24 mouse cellular contexts compared by ENCODE assay signal in genomic region chr1:166803928-166804327, GRCm38 (mm10).
DNase-seq lines count a peak whose midpoint lies in the region; ATAC-seq and TF ChIP-seq lines count a peak whose summit lies in the region.
"Had no signal": no experiment of that assay in that cellular context is flagged by ENCODE, and none has a peak within 500 bp of the region (broad histone marks: within the 10 kb centered on the region; RNA-seq: fewer than 3 reads in every experiment).

No protein-coding gene starts in this region.

- ATAC-seq in granulocyte monocyte progenitor cell, adult 5-6 weeks (replicated peaks; ENCODE audit: poor library complexity, severe bottlenecking) = peak; percentile 88
- ATAC-seq in megakaryocyte progenitor cell, adult 5-6 weeks (replicated peaks; ENCODE audit: poor library complexity) = peak; percentile 85
- no peak for ATAC-seq in liver, postnatal 0 days
- ATAC-seq in stomach, postnatal 0 days (ENCODE audit: low FRiP score, low TSS enrichment) = no peak
- no peak for ATAC-seq in intestine, postnatal 0 days
- ATAC-seq: CD4-positive, CD25-positive, alpha-beta regulatory T cell, adult 4 months; forebrain, embryonic 14.5 days; forebrain, embryonic 16.5 days had no signal

- H3K36me3 ChIP-seq in MEL (ENCODE audit: control insufficient read depth in 1 of 2, insufficient read depth in 2 of 2, low read length in 2 of 2) = peaks cover 0 to 30% of the 10 kb centered on the region in 2 experiments; a peak in 2 of 4 replicates
- H3K36me3 ChIP-seq in liver, postnatal 0 days (replicated peaks; ENCODE audit: insufficient read depth, low read length) = no peaks in the 10 kb centered on the region
- no peaks in the 10 kb centered on the region for H3K36me3 ChIP-seq in stomach, postnatal 0 days (ENCODE audit: control insufficient read depth, insufficient read depth, low read length)
- no peaks in the 10 kb centered on the region for H3K36me3 ChIP-seq in intestine, postnatal 0 days (ENCODE audit: control insufficient read depth, insufficient read depth)
- H3K36me3 ChIP-seq: embryonic facial prominence, embryonic 10.5 days; embryonic facial prominence, embryonic 12.5 days; G1E had no signal

- TF ChIP-seq POLR2A in MEL (IDR thresholded peaks at IDR 0.05; ENCODE audit: control insufficient read depth in 1 of 2, insufficient read depth in 1 of 2, low read depth in 1 of 2, low read length in 2 of 2, poor library complexity in 1 of 2) = no peak

- no peaks in the 10 kb centered on the region for H3K9me3 ChIP-seq in MEL (replicated peaks; ENCODE audit: insufficient read depth, low read length)
- H3K9me3 ChIP-seq in liver, postnatal 0 days (ENCODE audit: low read length) = no peaks in the 10 kb centered on the region
- H3K9me3 ChIP-seq in stomach, postnatal 0 days (ENCODE audit: control insufficient read depth, low read length) = no peaks in the 10 kb centered on the region
- H3K9me3 ChIP-seq in intestine, postnatal 0 days (ENCODE audit: control insufficient read depth) = no peaks in the 10 kb centered on the region
- H3K9me3 ChIP-seq: embryonic facial prominence, embryonic 10.5 days; embryonic facial prominence, embryonic 12.5 days had no signal

- no peak for TF ChIP-seq RAD21 in MEL (IDR thresholded peaks at IDR 0.05; ENCODE audit: low read depth, low read length)

- H3K4me1 ChIP-seq in MEL (ENCODE audit: control insufficient read depth in 1 of 2, insufficient read depth in 2 of 2, low read length in 2 of 2) = peaks cover 10 to 32% of the 10 kb centered on the region in 2 experiments
- no peaks in the 10 kb centered on the region for H3K4me1 ChIP-seq in liver, postnatal 0 days (ENCODE audit: insufficient read depth)
- no peaks in the 10 kb centered on the region for H3K4me1 ChIP-seq in stomach, postnatal 0 days (replicated peaks; ENCODE audit: control insufficient read depth, insufficient read depth)
- H3K4me1 ChIP-seq in intestine, postnatal 0 days (replicated peaks; ENCODE audit: control insufficient read depth, insufficient read depth, low read length) = no peaks in the 10 kb centered on the region
- H3K4me1 ChIP-seq: embryonic facial prominence, embryonic 10.5 days; embryonic facial prominence, embryonic 12.5 days had no signal

- no peaks in the 10 kb centered on the region for H3K27me3 ChIP-seq in MEL (ENCODE audit: control insufficient read depth in 1 of 2, insufficient read depth in 2 of 2, low read length in 2 of 2)
- no peaks in the 10 kb centered on the region for H3K27me3 ChIP-seq in liver, postnatal 0 days (ENCODE audit: insufficient read depth, low read length)
- H3K27me3 ChIP-seq in stomach, postnatal 0 days (ENCODE audit: control insufficient read depth, insufficient read depth, low read length) = no peaks in the 10 kb centered on the region
- no peaks in the 10 kb centered on the region for H3K27me3 ChIP-seq in intestine, postnatal 0 days (replicated peaks; ENCODE audit: control insufficient read depth, insufficient read depth, low read length)
- H3K27me3 ChIP-seq: CH12.LX; embryonic facial prominence, embryonic 12.5 days had no signal

- H3K79me2 ChIP-seq in MEL (ENCODE audit: control insufficient read depth, insufficient read depth, low read length, poor library complexity) = no peaks in the 10 kb centered on the region

- H3K27ac ChIP-seq in MEL (ENCODE audit: control insufficient read depth, low read depth, low read length) = peak overlapping the region; percentile 64; the same call in 1 of the 2 replicates
- H3K27ac ChIP-seq in liver, postnatal 0 days (ENCODE audit: low read depth) = no peak overlapping the region
- H3K27ac ChIP-seq in stomach, postnatal 0 days (replicated peaks) = no peak overlapping the region
- no peak overlapping the region for H3K27ac ChIP-seq in intestine, postnatal 0 days (ENCODE audit: low read depth, low read length)
- H3K27ac ChIP-seq: embryonic facial prominence, embryonic 10.5 days; embryonic facial prominence, embryonic 12.5 days had no signal

- no peak overlapping the region for H3K9ac ChIP-seq in MEL (ENCODE audit: control insufficient read depth, low read depth, low read length, poor library complexity, severe bottlenecking)
- no peak overlapping the region for H3K9ac ChIP-seq in liver, postnatal 0 days (replicated peaks)
- H3K9ac ChIP-seq in stomach, postnatal 0 days (ENCODE audit: low read length) = no peak overlapping the region
- H3K9ac ChIP-seq in intestine, postnatal 0 days (ENCODE audit: low read depth, low read length) = no peak overlapping the region
- H3K9ac ChIP-seq: embryonic facial prominence, embryonic 12.5 days had no signal

- TF ChIP-seq CTCF in MEL (IDR thresholded peaks at IDR 0.05 in 2 of 3, conservative IDR thresholded peaks at IDR 0.05 in 1 of 3; ENCODE audit: control insufficient read depth in 1 of 3, insufficient read depth in 1 of 3, low read depth in 2 of 3, low read length in 3 of 3, poor library complexity in 1 of 3, severe bottlenecking in 1 of 3) = no peak
- no peak for TF ChIP-seq CTCF in liver, postnatal 0 days (IDR thresholded peaks at IDR 0.05; ENCODE audit: low read depth)
- no peak for TF ChIP-seq CTCF in stomach, postnatal 0 days (IDR thresholded peaks at IDR 0.05; ENCODE audit: low read depth)
- no peak for TF ChIP-seq CTCF in intestine, postnatal 0 days (IDR thresholded peaks at IDR 0.05; ENCODE audit: low read depth)

- H3K4me2 ChIP-seq in liver, postnatal 0 days (ENCODE audit: low read depth, low read length) = no peak overlapping the region
- no peak overlapping the region for H3K4me2 ChIP-seq in stomach, postnatal 0 days (replicated peaks; ENCODE audit: low read depth)
- H3K4me2 ChIP-seq in intestine, postnatal 0 days (replicated peaks; ENCODE audit: low read depth) = no peak overlapping the region
- H3K4me2 ChIP-seq: embryonic facial prominence, embryonic 12.5 days had no signal

- DNase-seq in 416B (ENCODE audit: low read depth) (peak; percentile 55), MEL (ENCODE audit: low read depth, low spot score) (no peak)
- no peak for DNase-seq in liver, postnatal 0 days
- DNase-seq in adrenal gland, postnatal 4 days (ENCODE audit: low spot score in 2 of 2) = no peak
- DNase-seq in stomach, postnatal 0 days (ENCODE audit: low spot score) = no peak
- DNase-seq: adrenal gland, adult 2 months; adrenal gland, postnatal 14 days; adrenal gland, postnatal 36 days; cerebellum, adult 11 months; cerebellum, adult 18-20 months; cerebellum, adult 8-10 months; cerebellum, adult 9-11 months; cerebellum, postnatal 14 days; cerebellum, postnatal 36 days had no signal

- TF ChIP-seq EP300 in MEL (IDR thresholded peaks at IDR 0.05; ENCODE audit: low read depth in 1 of 2, low read length in 2 of 2) = no peak
- TF ChIP-seq EP300 in liver, postnatal 0 days (IDR thresholded peaks at IDR 0.05; ENCODE audit: low read depth) = no peak
- TF ChIP-seq EP300 in stomach, postnatal 0 days (optimal IDR thresholded peaks at IDR 0.05) = no peak

- no peak overlapping the region for H3K4me3 ChIP-seq in MEL (ENCODE audit: control insufficient read depth in 1 of 2, insufficient read depth in 1 of 2, low read depth in 2 of 2, low read length in 2 of 2)
- no peak overlapping the region for H3K4me3 ChIP-seq in liver, postnatal 0 days (ENCODE audit: low read depth, low read length)
- H3K4me3 ChIP-seq in stomach, postnatal 0 days (ENCODE audit: low read depth, low read length) = no peak overlapping the region
- no peak overlapping the region for H3K4me3 ChIP-seq in intestine, postnatal 0 days (ENCODE audit: low read depth, low read length)
- H3K4me3 ChIP-seq: embryonic facial prominence, embryonic 10.5 days; embryonic facial prominence, embryonic 12.5 days had no signal

- 58% methylated on average over 2 of the region's 2 CpGs for WGBS in liver, postnatal 0 days (ENCODE audit: insufficient replicate concordance)
- WGBS in stomach, postnatal 0 days = 61% methylated on average over 2 of the region's 2 CpGs
- 63% methylated on average over 2 of the region's 2 CpGs for WGBS in intestine, postnatal 0 days

TF ChIP-seq in MEL, 35 proteins besides CTCF, POLR2A, EP300 and RAD21:
- TF ChIP-seq BHLHE40 (IDR thresholded peaks at IDR 0.05; ENCODE audit: borderline replicate concordance, low read depth, low read length) (no peak), MYC (IDR thresholded peaks at IDR 0.05; ENCODE audit: low read depth, low read length) (no peak), JUND (IDR thresholded peaks at IDR 0.05; ENCODE audit: low read depth, low read length) (no peak)

Comparison
In these comparisons a context has a peak if more than half of its experiments do, and no peak if none do; other contexts are left out.
1. ATAC-seq: peak in granulocyte monocyte progenitor cell, adult 5-6 weeks (single experiment) and megakaryocyte progenitor cell, adult 5-6 weeks (single experiment); none in liver, postnatal 0 days (single experiment), stomach, postnatal 0 days (single experiment) and intestine, postnatal 0 days (single experiment).